Mouse (Mus musculus) heart, adult 2 months (tissue): ENCODE results near the gene Stat5a. TPM values are rescaled to one million over a fixed set of nuclear protein-coding genes. Genes with fewer than 3 reads are reported as not detected.

Source experiments
- DNase-seq, 2 experiments: peaks; one replicate each; pipeline ENCODE4 v3.0.0; 2021
- H3K27ac ChIP-seq: fragments of 200-600 bp; 2 replicates; pipeline ENCODE4 v1.8.1; 2022
- H3K27me3 ChIP-seq: fragments of 200-500 bp; 2 replicates; pipeline ENCODE4 v1.6.1; 2012; ENCODE audit warnings: mild to moderate bottlenecking, low read length, inconsistent platforms, mixed read lengths; ENCODE audit not compliant: control insufficient read depth, insufficient read depth
- H3K36me3 ChIP-seq: fragments of 200-500 bp; 2 replicates; pipeline ENCODE4 v1.6.1; 2012; ENCODE audit warnings: low read length, inconsistent platforms; ENCODE audit not compliant: control insufficient read depth, insufficient read depth
- H3K4me1 ChIP-seq: fragments of 200-500 bp; 2 replicates; pipeline ENCODE4 v1.6.1; 2011; ENCODE audit warnings: low read length; ENCODE audit not compliant: control insufficient read depth, insufficient read depth
- H3K4me3 ChIP-seq: fragments of 200-600 bp; 2 replicates; pipeline ENCODE4 v1.8.1; 2022
- H3K79me2 ChIP-seq: fragments of 200-500 bp; replicated peaks from 2 replicates; pipeline ENCODE4 v1.6.1; 2012; ENCODE audit warnings: mild to moderate bottlenecking, inconsistent platforms, low read length, moderate library complexity, mixed read lengths; ENCODE audit not compliant: control insufficient read depth, insufficient read depth
- H3K9ac ChIP-seq: fragments of 200-500 bp; 2 replicates; pipeline ENCODE4 v1.6.1; 2012; ENCODE audit warnings: low read depth, mild to moderate bottlenecking, control low read depth, inconsistent platforms, low read length, mixed read lengths
- CTCF ChIP-seq: fragments of 200-600 bp; IDR thresholded peaks from 2 replicates; pipeline ENCODE4 v1.8.1; 2022; ENCODE audit warnings: antibody characterized with exemption, mild to moderate bottlenecking, moderate library complexity
- EP300 ChIP-seq: fragments of 200-500 bp; IDR thresholded peaks from 2 replicates; pipeline ENCODE4 v1.6.1; 2011; ENCODE audit warnings: low read depth, low read length, control low read depth; ENCODE audit not compliant: insufficient read depth
- POLR2A ChIP-seq: fragments of 200-500 bp; IDR thresholded peaks from 2 replicates; pipeline ENCODE4 v1.6.1; 2011; ENCODE audit warnings: mild to moderate bottlenecking, low read depth, low read length, control low read depth; ENCODE audit not compliant: insufficient read depth
- WGBS: fragments of 180-500 bp; shearing (Covaris S2); methylation state at CpG from one replicate; pipeline ENCODE4 v1.1.7; 2018; 5-methylcytosine and 5-hydroxymethylcytosine counted together
- intact Hi-C: fragments of 180-260 bp; cut with DNase I; formaldehyde crosslinking; loops from one replicate; pipeline ENCODE4 v1.15.1; 2025
- polyA plus RNA-seq: library from polyadenylated mRNA; depleted of rRNA; stranded (reverse); fragments of >200 nt; gene quantifications from 2 replicates; pipeline ENCODE4 v1.2.3, GENCODE M21; 2012
- total RNA-seq, 2 experiments: library from RNA; stranded (reverse); gene quantifications; 2 replicates each; pipeline ENCODE4 v1.2.3; 2021

The Stat5a gene
- total and polyA plus RNA-seq, 3 experiments: 20.3 to 24.3 (median 22.3) TPM

DNA sequence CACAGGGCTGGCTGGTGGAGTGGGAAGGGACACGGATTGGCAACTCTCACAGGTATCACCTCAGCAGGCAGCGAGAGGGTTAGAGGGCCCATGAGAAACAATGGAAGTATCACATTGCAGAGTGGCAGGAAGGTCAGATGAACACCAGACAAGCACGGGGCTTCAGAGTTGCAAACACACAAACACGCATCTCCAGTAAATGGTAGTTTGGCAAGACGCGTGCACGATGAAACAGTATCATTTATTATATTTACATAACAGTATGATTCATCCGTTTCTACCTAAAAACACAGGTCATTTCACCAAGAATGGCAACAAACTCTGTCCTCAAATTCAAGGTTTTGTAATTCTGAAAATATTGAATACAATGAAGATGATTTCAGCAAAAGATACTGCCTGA, 19.6 kb upstream of the Stat5a start:
- no peak for TF ChIP-seq POLR2A
- no peak for TF ChIP-seq CTCF
- no peak for TF ChIP-seq EP300
- peaks cover 5% of the 10 kb centered on the region for H3K4me1 ChIP-seq
- peak in 1 of 2 experiments; percentile 17 for DNase-seq
- WGBS: 48% methylated on average over 8 of the region's 8 CpGs
- no peaks in the 10 kb centered on the region for H3K27me3 ChIP-seq
- intact Hi-C loops: no loop called here
- H3K4me3 ChIP-seq: no peak overlapping the region
- peak overlapping the region; percentile 43 for H3K27ac ChIP-seq
- H3K36me3 ChIP-seq: peaks cover 5% of the 10 kb centered on the region; the same call in 1 of the 2 replicates
- H3K9ac ChIP-seq: no peak overlapping the region
- peaks cover 7% of the 10 kb centered on the region for H3K79me2 ChIP-seq

DNA sequence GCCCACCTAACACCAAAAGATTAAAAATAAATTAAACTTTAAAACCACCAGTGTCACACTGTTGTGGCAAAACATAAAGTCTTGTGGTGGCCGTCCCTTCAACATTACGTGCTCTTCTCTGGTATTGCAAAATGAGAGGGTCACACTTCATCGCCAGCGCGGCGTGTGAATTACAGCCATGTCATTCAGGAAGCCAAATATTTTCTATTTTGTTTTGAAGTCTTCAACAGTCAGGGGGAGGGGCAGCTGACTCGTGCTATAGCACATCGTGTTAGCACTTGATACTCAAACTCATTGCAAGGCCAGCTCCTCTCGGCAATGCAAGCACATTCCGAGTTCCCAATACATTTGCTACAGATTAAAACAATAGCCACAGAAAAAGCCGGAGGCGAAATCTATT, 18.3 kb upstream of the Stat5a start:
- Histone ChIP-seq H3K36me3 (peaks cover 5% of the 10 kb centered on the region; the same call in 1 of the 2 replicates), H3K79me2 (peaks cover 9% of the 10 kb centered on the region), H3K9ac (no peak overlapping the region), H3K4me3 (no peak overlapping the region), H3K27me3 (no peaks in the 10 kb centered on the region), H3K4me1 (peaks cover 9% of the 10 kb centered on the region), H3K27ac (no peak overlapping the region; the same call in none of the 2 replicates)
- TF ChIP-seq POLR2A (no peak), EP300 (no peak), CTCF (no peak)
- WGBS: 29% methylated on average over 12 of the region's 12 CpGs
- intact Hi-C loops: no loop called here
- DNase-seq: no peak

DNA sequence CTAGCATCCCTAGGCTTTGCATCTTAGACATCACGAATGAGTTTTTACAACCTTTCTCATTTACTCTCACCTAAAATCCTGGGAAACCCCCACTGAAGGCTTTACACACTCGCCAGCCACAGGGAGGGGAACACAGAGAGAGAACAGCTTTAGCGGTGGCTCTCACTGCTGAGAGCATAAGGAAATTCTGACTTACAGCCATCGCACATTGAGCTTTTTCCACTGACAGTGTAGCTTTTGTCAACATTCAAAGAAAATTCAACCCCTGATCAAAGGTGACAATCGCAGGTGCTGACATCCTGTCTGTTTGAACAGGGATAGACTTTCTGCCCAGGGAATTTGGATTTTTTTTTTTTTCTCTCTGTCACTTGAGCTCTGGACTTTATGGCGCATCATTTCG, 17.1 kb upstream of the Stat5a start:
- 88% methylated on average over 7 of the region's 7 CpGs for WGBS
- intact Hi-C loops: no loop called here
- peaks cover 11% of the 10 kb centered on the region for H3K4me1 ChIP-seq
- no peaks in the 10 kb centered on the region for H3K27me3 ChIP-seq
- no peak overlapping the region for H3K9ac ChIP-seq
- H3K79me2 ChIP-seq: peaks cover 9% of the 10 kb centered on the region
- TF ChIP-seq EP300: no peak
- TF ChIP-seq POLR2A: no peak
- no peak for TF ChIP-seq CTCF
- peaks cover 5% of the 10 kb centered on the region; the same call in 1 of the 2 replicates for H3K36me3 ChIP-seq
- H3K4me3 ChIP-seq: no peak overlapping the region
- DNase-seq: no peak
- H3K27ac ChIP-seq: no peak overlapping the region

DNA sequence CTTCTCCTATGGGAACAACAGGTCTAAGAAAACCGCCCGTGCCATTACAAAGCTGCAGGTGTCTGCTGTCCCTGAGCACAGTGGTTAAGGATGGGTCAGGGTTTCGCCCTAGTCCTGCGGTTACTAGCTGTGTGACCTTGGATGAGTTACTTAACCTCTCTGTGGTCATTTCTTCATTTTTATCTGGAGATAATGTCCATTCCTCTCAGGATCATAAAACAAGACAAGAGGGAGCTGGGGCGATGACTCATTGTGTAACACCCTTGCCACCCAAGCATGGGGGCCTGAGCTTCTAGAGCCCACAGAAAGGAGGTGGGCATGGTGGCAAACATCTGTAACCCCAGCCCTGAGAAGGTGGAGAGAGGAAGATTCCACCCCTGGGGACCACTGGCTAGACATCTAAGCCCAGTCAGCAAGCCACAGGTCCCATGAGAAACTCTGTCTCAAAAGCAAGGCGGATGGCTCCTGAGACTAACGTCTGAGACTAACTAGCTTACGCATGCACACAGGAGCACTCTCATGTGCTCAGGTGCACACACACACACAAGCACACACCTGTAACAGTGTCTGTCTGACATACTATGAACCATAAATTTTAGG, 16.0 kb upstream of the Stat5a start:
- Histone ChIP-seq H3K4me1 (peaks cover 11% of the 10 kb centered on the region), H3K9ac (no peak overlapping the region), H3K36me3 (peaks cover 7% of the 10 kb centered on the region; the same call in 1 of the 2 replicates), H3K4me3 (no peak overlapping the region), H3K27me3 (no peaks in the 10 kb centered on the region), H3K27ac (no peak overlapping the region), H3K79me2 (peaks cover 9% of the 10 kb centered on the region)
- WGBS: 91% methylated on average over 8 of the region's 8 CpGs
- DNase-seq: no peak
- no peak for TF ChIP-seq EP300
- no peak for TF ChIP-seq POLR2A
- no peak for TF ChIP-seq CTCF
- intact Hi-C loops: no loop called here

DNA sequence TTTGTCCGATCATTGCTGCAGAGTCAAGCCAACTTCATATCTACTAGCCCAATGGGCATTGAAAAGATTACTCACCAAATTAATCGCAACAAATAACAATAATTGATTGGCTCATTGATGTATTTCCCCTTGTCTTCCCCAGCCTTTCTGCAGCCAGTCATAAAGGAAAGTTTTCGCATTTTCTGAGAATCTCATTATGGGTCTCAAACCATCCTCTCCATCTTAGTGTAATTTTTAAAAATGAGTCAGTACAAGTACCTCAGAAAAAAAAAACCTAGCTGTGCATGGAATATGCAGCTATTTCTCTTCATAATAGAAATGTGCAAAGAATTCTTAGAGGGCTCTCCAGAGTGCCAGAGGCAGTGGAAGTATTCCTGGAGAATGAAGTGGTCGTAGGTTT, 15.0 kb upstream of the Stat5a start:
- no peak for TF ChIP-seq POLR2A
- no peak for TF ChIP-seq CTCF
- no peak for TF ChIP-seq EP300
- WGBS: 80% methylated on average over 4 of the region's 4 CpGs
- Histone ChIP-seq H3K36me3 (peaks cover 15% of the 10 kb centered on the region; the same call in 1 of the 2 replicates), H3K27me3 (no peaks in the 10 kb centered on the region), H3K9ac (no peak overlapping the region), H3K79me2 (peaks cover 9% of the 10 kb centered on the region), H3K4me1 (peaks cover 13% of the 10 kb centered on the region), H3K27ac (no peak overlapping the region), H3K4me3 (no peak overlapping the region)
- intact Hi-C loops: no loop called here
- DNase-seq: no peak

DNA sequence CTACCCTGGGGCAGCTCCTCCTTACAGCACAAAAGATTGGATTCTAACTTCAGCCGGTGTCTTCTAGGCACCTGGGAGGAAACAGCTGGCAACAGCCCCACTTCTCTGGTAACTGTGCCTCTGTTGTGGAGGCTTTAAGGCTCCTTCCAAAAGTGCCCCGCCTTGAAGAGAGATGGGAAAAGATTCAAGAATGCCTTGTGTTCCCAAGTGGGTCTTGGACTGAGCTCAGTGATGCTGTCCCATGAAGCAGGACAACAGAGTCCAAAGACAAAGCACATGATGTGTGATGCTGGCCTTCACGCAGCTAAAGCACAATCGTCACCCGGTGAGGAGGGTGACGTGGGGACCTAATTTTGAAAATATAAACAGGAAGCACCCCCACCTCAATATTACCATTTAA, 13.4 kb upstream of the Stat5a start:
- WGBS: 35% methylated on average over 6 of the region's 6 CpGs
- intact Hi-C loops: loop anchor here (5.0 kb wide), 1 partner anchor 33 kb away; no protein-coding TSS in a partner anchor
- peaks cover 11% of the 10 kb centered on the region for H3K4me1 ChIP-seq
- TF ChIP-seq POLR2A (no peak), CTCF (no peak), EP300 (0 out of 2 replicates have a peak, but pooled peaks have one; percentile 54)
- H3K79me2 ChIP-seq: peaks cover 9% of the 10 kb centered on the region
- peaks cover 13% of the 10 kb centered on the region; the same call in 1 of the 2 replicates for H3K36me3 ChIP-seq
- H3K4me3 ChIP-seq: no peak overlapping the region
- no peak overlapping the region for H3K9ac ChIP-seq
- peak; percentile 29 to 39 for DNase-seq
- H3K27ac ChIP-seq: peak overlapping the region; percentile 24
- no peaks in the 10 kb centered on the region for H3K27me3 ChIP-seq
